Mouse (Mus musculus): ENCODE measurements at regions not wholly inside any gene's neighbourhood (a gene's known extent, or its start where the extent isn't known, plus 50 kb on each side); places are given as distances from the start of the nearest gene placed in this dataset.
A peak's percentile ranks its signal among the peaks of the same experiment; 100 is the strongest.

- DNase-seq (ENCODE audit: extremely low read depth, insufficient read length, low spot score) = no peak
Observed at GRCm38 (mm10) chr10:21724351-21724750, 131.4 kb downstream of the 1700020N01Rik start.

GRCm38 (mm10) chr10:21724999-21725398, 132.1 kb downstream of the 1700020N01Rik start:
- DNase-seq (ENCODE audit: extremely low read depth, insufficient read length, low spot score) = no peak

GRCm38 (mm10) chr10:21740256-21740655, 141.7 kb upstream of the Sgk1 start:
- no peak for DNase-seq (ENCODE audit: extremely low read depth, insufficient read length, low spot score)

GRCm38 (mm10) chr10:21741575-21741974, 140.4 kb upstream of the Sgk1 start:
- DNase-seq (ENCODE audit: extremely low read depth, insufficient read length, low spot score) = no peak

GRCm38 (mm10) chr10:21741976-21742745, 139.8 kb upstream of the Sgk1 start:
- DNase-seq (ENCODE audit: extremely low read depth, insufficient read length, low spot score) = no peak

- DNase-seq (ENCODE audit: extremely low read depth, insufficient read length, low spot score) = no peak
Observed at GRCm38 (mm10) chr10:21743396-21743795, 138.6 kb upstream of the Sgk1 start.

- no peak for DNase-seq (ENCODE audit: extremely low read depth, insufficient read length, low spot score)
Observed at GRCm38 (mm10) chr10:21744341-21744955, 137.5 kb upstream of the Sgk1 start.

GRCm38 (mm10) chr10:21745940-21746487, 136.0 kb upstream of the Sgk1 start:
- no peak for DNase-seq (ENCODE audit: extremely low read depth, insufficient read length, low spot score)

GRCm38 (mm10) chr10:21746713-21747112, 135.3 kb upstream of the Sgk1 start:
- no peak for DNase-seq (ENCODE audit: extremely low read depth, insufficient read length, low spot score)

GRCm38 (mm10) chr10:21751326-21751725, 130.7 kb upstream of the Sgk1 start:
- DNase-seq (ENCODE audit: extremely low read depth, insufficient read length, low spot score) = no peak

- no peak for DNase-seq (ENCODE audit: extremely low read depth, insufficient read length, low spot score)
Observed at GRCm38 (mm10) chr10:21752392-21752791, 129.6 kb upstream of the Sgk1 start.

GRCm38 (mm10) chr10:21754763-21755548, 127.0 kb upstream of the Sgk1 start:
- DNase-seq (ENCODE audit: extremely low read depth, insufficient read length, low spot score) = no peak

GRCm38 (mm10) chr10:21755717-21756116, 126.3 kb upstream of the Sgk1 start:
- DNase-seq (ENCODE audit: extremely low read depth, insufficient read length, low spot score) = no peak

GRCm38 (mm10) chr10:21756811-21757210, 125.2 kb upstream of the Sgk1 start:
- no peak for DNase-seq (ENCODE audit: extremely low read depth, insufficient read length, low spot score)

GRCm38 (mm10) chr10:21758122-21758521, 123.9 kb upstream of the Sgk1 start:
- no peak for DNase-seq (ENCODE audit: extremely low read depth, insufficient read length, low spot score)

GRCm38 (mm10) chr10:21762516-21762915, 119.5 kb upstream of the Sgk1 start:
- no peak for DNase-seq (ENCODE audit: extremely low read depth, insufficient read length, low spot score)

GRCm38 (mm10) chr10:21763017-21763964, 118.7 kb upstream of the Sgk1 start:
- no peak for DNase-seq (ENCODE audit: extremely low read depth, insufficient read length, low spot score)

- DNase-seq (ENCODE audit: extremely low read depth, insufficient read length, low spot score) = no peak
Observed at GRCm38 (mm10) chr10:21764090-21764489, 117.9 kb upstream of the Sgk1 start.

GRCm38 (mm10) chr10:21764891-21765290, 117.1 kb upstream of the Sgk1 start:
- no peak for DNase-seq (ENCODE audit: extremely low read depth, insufficient read length, low spot score)

- peak; percentile 56 for DNase-seq (ENCODE audit: extremely low read depth, insufficient read length, low spot score)
Observed at GRCm38 (mm10) chr10:21773548-21773947, 108.4 kb upstream of the Sgk1 start.
